Mouse (Mus musculus) neutrophil, adult 5-6 weeks (primary cell): ENCODE results near the gene Nfkbie. TPM values are rescaled to one million over a fixed set of nuclear protein-coding genes. Genes with fewer than 3 reads are reported as not detected.

ENCODE experiments used
- ATAC-seq: fragments of 151-379, 151-347 bp; 2 replicates; pipeline ENCODE4 v1.8.0; 2017; ENCODE audit warnings: mild to moderate bottlenecking, moderate TSS enrichment; ENCODE audit not compliant: insufficient number of reproducible peaks, poor library complexity, low FRiP score, severe bottlenecking; ENCODE audit errors: extremely low read depth
- total RNA-seq: library from RNA; stranded (forward); fragments of 200-1000 nt; gene quantifications from 2 replicates; pipeline ENCODE4 v1.2.3, GENCODE M21; 2017

Gene Nfkbie
- total RNA-seq, 1 experiment from 2014 or later: 59.9 TPM

DNA sequence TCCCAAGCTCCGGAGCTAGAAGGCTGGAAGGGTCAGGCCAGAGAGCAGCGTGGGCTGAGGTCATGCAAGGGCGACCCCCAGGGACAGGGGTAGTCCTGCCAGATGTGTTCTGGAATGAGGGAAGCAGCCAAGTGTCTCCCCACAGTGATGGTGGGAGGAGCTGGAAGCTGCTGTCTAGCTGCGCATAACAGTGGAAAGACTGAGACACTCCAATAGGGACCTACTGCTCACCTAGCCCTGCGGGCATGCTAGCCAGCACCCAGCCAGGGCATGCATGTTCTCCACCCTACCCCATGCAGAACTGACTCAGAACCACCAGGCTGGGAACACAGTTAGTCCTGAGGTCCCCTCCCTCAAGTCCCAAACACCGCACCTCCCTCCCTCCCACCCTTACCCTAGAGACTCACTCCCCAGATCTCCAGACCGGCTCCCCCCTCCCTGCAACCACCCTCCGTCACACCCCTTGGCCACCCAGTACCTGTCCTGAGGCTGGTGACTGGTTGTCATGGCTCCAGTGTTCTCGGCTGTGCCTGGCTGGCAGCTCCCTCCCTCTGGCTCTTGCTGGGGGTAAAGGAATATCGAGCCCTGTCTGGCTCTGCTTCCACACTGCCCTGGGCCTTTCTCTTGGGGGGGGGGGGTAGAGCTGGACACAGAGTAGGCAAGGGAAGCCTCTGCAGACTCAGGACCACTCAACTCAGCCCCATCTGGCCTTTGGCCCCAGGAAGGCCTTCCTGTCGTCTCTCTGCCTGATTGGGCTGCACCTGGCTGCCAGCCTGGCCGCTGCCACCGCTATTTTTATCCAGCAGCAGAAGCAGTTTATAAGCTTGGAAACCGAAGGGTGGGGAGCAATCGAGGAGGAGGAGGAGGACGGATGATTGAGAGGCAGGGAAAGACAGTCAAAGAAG, 36.5 kb downstream of the Nfkbie start:
- no peak for ATAC-seq

DNA sequence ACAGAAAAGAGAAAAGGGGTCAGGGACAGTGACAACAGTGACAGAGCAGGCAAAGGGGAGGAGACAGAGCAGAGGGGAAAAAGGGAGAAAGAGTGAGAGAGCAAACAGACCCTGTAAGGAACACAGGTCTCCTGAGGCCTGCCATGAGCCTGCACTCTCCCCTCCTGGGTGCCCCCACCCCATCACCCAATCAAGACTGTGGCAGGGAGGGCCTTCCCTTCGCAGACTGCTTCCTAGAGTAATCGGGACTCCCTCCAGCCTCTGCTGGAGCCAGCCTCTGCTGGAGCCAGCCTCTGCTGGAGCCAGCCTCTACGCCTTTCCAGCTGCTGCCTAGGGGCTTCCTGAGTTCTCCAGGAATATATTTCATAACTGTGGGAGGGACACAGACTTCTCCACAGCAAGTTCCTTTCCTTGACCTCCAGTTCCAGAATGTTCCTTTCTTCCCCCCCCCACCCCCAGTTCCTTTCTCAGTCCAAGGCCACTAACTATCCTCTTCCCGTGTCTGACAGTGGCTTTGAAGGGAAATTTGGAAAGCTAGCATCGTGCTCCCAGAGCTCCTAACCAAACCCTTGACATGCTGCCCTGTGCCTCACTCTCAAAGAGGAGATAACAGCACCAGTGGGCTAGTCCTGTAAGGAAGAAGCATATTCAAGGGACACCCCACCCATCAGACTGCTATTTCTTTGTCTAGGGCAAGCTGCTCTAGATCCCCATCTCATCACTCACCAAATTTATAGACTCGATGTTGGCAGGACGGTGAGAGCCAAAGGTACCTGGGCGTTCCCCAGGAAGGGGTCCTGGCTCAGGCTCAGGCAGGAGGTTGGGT, 37.3 kb downstream of the Nfkbie start:
- no peak for ATAC-seq

GRCm38 (mm10) chr17:45593479-45593878, 38.0 kb downstream of the Nfkbie start:
- ATAC-seq: no peak

- no peak for ATAC-seq
Observed at GRCm38 (mm10) chr17:45594195-45594594, 38.7 kb downstream of the Nfkbie start.

DNA sequence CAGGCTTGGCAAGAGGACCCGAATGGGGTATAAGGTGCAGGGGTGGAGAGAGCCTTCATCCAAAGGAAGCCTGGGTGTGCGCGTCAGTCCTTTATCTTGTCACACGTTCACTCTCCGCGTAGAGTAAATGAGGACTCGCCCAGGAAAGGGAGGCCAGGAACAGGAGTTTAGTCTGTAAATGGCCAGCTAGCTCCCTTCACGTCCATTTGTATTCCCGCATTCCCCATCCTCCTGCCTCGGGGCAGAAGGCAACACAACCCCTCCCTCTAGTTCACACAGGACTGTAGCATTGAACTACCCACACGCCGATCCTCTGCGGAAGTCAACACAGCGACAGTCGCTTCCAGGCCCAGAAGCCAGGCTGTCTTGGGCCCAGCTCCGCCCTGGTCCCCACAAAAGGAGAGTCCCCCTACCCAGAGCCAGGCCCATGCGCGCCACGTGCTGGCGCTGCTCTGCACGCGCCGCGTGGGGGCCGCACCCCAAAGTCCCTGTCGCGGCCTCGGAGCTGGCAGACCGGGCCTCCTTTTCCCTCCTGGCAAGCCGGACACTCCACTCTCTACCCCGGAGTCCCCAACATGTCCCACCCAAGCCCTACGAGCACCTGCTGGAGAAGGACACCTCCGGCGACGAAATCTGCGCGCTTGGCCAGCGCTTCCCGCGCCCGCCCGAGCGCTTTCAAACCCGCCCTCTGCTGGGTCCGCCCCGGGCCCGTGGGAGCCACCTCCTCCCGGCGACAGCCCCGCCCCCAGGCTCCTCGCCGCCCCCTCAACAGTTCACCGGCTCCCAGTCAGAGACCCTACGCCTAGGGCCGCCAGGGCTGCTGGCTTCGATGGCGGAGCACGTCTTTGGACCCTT, 39.6 kb downstream of the Nfkbie start:
- ATAC-seq: peak; percentile 35

DNA sequence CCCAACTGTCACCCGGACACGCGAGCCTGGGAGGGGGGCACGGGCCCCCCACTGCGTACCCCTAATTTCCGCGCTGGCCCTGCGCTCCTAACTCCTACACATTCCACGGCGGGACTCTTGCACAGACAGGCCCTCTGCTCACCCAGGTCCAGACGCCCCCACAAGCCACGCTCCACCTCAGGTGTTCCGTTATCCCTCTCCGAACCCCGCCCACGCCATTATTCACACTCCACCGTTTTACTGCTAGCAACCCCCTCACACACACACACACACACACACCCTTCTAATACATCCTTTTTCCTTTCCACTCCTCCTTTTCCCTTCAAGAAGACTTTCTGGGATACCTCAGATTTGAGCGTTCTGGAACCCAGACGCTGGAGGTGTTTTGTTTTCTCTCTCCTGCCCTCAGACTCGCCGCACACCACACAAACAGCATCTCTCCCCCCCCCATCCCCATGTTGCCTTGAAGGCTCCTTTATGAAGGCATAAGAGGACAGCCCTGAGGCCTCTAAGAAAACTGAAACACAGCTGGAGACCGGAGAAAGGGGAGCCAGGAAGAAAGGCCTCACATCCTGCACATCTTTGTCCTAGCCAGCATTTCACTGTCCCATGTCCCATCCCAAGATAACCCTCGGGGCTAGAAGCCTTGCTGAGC, 40.4 kb downstream of the Nfkbie start:
- ATAC-seq: no peak

DNA sequence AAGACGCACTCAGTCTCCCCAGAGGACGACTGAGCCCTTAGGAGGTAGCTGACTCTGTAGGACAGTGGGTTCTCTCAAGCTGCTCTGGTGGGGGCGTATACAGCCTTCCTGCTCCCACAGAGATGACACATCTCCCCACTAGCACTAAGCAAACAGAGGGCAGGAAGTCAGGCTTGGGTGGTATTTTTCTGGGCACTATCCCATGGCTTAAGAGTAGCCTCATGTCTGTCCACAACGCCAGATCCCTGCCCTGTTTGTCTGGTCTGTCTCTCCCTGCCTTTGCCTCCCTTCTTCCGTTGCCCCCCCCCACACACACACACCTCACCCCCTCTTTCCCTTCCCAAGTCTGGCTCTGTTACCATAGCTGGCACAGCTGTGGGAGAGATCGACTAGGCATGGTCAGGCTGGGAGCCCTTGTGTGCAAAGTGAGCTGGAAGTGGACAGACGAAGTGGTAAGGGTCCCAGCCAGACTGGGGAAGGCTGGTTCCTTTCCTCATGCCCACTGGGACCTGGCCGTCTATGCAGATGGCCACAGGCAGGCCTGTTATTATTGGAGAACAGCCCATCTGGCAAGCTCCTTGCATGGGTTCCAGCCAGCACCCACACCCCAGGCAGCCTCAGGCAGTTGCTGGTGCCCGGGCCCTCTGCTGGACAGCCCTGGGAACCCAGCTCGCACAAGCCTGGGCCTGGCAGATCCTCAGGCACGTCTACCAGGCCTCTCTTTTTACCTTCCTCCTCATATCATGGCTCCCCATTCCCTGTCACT, 41.3 kb downstream of the Nfkbie start:
- peak; percentile 58 for ATAC-seq

GRCm38 (mm10) chr17:45597787-45598186, 42.3 kb downstream of the Nfkbie start:
- no peak for ATAC-seq

GRCm38 (mm10) chr17:45598376-45598775, 42.9 kb downstream of the Nfkbie start:
- ATAC-seq: no peak

- no peak for ATAC-seq
Observed at GRCm38 (mm10) chr17:45598891-45599290, 43.4 kb downstream of the Nfkbie start.

DNA sequence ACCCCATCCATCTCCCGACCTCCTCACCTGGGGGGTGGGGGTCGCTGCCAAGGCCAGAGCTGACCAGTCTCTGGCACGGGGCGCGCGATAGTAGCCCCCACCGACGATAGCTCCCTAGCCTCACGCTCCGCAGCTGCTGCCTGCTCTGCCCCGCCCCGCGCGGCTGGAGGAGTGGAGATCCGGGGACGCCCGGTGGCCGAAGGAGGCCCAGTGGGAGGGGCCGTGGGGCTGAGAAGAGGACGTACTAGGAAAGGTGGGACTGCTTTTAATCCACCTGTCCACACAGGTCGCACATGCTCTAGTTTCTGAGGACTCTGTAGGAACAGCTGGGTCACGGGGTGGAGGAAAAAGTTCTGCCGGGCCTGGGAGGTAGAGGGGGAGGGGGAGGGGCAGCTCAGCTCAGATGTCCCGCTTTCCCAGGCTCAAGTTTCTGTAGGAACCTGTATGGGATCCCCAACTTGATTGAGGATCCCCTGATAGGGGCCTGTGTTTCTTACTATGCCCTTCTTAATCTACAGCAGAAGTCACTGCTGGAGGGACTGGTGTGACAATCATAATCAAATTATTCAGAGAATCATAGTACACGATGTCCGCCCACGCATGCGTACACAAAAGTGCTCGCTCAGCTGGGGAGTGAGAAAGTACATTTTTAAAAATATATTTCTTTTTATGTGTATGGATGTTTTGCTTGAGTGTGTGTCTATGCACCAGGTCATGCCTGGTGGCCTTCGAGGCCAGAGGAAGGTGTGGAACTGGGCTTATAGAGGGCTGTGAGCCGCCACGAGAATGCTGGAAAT, 44.1 kb downstream of the Nfkbie start, which contains the start of gene Slc29a1:
Gene Slc29a1, minus strand, starts transcription at position 161 of the 797 bp plus-strand sequence.
- ATAC-seq: no peak

- no peak for ATAC-seq
Observed at GRCm38 (mm10) chr17:45600267-45600666, 44.8 kb downstream of the Nfkbie start.

DNA sequence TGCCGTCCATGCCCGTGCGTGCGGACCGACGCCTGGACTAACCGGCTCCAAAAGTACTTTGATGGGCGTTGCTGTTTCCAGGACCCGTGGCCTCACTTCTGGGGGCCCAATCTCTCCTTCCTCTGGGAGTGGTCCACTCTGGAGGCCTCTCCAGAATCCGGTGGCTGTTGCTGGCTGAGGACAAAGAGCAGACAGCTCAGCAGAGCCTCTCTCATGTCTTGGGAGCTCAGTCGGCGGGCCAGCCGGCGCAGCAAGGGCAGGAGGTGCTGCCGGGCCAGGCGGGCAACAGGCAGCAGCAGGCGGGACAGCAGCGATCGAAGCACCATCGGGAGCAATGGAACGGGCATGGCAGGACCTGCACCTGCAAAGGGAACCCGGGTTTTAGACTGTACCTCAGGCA, 45.8 kb downstream of the Nfkbie start:
- no peak for ATAC-seq

DNA sequence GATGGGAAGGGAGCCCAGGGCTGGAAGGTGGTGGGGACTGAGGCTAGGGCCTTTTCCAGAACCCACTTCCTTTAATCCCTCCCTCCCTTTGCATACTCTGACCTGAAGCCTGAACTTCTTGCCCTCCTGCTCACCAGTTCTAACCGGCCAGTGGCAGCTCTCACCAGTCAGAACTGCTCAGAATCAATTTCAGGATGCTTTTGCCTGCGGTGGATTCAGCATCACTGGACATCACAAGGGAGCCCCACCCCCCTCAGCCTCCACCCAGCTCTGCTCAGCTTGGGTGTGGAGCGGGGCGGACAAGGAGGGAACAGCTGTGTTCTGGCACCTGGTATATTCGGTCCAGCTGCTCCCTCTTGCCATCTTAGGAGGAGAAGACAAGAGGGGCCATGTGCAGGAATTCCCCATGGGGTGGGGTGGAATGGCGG, 46.4 kb downstream of the Nfkbie start, which contains the start of gene Mymx:
Gene Mymx, minus strand, starts transcription at position 226 of the 428 bp plus-strand sequence.
- ATAC-seq: no peak

GRCm38 (mm10) chr17:45602984-45603383, 47.5 kb downstream of the Nfkbie start:
- ATAC-seq: no peak

DNA sequence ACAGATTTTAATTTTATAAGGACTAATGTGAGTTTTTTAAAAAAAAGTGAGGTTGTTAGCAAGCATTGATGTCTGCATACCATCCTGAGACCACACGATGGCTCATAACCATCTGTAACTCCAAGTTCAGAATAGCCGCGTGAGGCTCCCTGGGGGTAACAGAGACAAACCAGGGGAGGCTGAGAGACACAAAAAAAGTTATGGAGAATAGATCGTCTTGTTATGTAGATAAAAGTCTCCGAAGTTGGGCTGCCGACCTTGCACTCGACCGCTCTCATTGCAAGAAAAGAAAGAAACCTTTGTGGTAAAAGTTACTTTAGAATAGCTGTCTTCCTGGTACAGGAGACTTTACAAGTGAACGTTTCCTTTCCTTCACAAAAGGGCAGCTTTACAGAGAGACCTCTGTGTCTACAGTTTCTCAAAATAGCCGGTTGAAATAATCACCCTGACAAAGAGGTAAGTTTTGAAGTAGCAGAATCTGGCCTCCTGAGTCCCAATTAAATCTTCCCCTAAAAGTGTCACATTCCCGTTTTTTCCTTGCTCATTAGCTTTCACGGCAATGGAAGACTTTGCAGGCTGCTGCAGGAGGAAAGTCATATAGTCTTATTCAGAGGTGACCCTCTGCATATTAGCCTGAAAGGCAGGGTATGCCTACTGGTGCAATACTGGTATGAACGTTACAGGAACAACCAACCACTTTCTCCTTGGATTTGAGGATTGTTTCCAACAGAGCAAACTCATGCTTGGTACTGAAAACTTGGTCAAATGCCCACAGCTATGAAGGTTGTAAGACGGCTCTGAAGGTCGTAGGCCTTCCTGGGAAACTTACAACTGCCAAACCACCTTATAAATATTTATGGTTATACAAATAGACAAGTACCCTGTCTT, 51.7 kb downstream of the Nfkbie start:
- no peak for ATAC-seq
